Mouse (Mus musculus): Measurements from ENCODE around the gene Tmem191c.

GRCm38 (mm10) chr16:17326064-17326463 lies 50.2 kb downstream of the Tmem191c start:
- TF ChIP-seq CTCF (IDR thresholded peaks at IDR 0.05; ENCODE audit: low read depth, low read length) (no peak), POLR2A (IDR thresholded peaks at IDR 0.05; ENCODE audit: borderline replicate concordance, low read depth, low read length) (no peak)

Data from bone marrow macrophage, adult 2 months (primary cell).